Mouse (Mus musculus) regulatory T cell (primary cell): ENCODE results near the gene Ly6g6d.

Experiments
- in situ Hi-C: fragments of 300-600 bp; cut with MboI, MseI; formaldehyde crosslinking; loops from one replicate; pipeline ENCODE4 v1.15.1; 2025; ENCODE audit warnings: high pct_unique_total_duplicates

The Ly6g6d gene

DNA sequence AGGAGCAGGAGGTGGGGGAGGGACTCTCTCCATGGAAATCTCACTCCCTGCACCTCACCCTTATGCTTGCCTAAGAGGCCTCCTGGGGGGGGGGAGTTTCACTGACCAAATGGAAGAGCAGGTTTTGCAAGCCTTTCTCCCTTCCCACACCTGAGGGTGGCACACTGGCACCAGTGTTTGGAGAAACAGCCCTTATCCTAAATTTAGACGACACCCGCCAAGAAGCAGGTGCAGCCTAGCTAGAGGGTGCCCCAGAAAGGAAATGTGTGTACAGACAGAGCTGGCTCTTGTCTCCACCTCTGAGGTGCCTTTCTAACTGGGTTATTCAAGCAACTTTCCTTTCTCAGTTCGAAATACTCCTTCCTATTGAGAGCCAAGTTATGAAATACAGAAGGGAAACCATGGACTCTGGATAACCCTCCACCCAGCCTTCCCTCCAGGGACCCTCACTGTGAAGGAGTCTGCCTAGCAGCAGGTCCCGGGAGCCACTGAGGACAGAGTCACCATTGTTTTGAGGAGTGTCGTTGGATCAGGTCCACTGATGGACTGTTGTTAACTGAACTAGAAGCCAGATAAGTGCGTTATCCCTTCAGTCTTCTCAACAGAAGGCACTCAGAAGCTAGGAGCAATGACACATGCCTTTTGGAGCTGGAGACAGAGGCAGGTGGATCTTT, 7.2 kb downstream of the Ly6g6d start:
- in situ Hi-C loops = no loop called here

DNA sequence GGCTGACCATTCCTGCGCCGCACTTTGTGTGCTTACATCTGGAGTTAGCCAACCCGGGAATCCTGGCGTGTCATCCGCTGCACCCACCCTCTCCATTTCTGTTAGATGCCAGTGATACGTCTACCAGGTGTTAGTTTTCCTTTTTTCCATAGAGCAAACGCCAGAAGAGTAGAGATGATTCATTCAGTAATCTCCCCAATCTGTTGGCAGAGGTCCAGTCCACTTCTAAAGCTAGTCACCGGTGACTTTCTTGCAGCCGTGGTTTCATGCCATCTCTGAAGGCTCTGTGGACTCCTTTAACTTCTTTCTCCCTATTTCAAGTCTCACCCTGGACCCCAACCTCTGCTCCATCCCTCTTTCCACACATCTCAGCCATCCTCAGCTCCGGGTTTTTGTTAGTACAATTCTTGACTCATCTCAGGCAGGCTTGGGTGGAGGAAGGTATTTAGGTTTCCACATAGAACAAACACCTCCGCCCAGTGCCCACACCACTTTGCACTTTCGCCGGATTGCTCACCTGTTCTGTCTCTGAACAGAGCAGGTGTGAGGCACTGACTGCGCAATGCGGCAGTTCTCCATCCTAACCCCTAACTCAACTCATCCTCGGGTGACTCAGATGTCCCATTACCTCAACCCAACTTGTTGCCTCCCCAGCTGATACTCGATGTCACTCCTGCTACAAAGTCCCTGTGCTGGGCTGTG, 9.5 kb downstream of the Ly6g6d start:
- in situ Hi-C loops = loop anchor here (5.0 kb wide), 1 partner anchor 46 kb away; no protein-coding TSS in a partner anchor

DNA sequence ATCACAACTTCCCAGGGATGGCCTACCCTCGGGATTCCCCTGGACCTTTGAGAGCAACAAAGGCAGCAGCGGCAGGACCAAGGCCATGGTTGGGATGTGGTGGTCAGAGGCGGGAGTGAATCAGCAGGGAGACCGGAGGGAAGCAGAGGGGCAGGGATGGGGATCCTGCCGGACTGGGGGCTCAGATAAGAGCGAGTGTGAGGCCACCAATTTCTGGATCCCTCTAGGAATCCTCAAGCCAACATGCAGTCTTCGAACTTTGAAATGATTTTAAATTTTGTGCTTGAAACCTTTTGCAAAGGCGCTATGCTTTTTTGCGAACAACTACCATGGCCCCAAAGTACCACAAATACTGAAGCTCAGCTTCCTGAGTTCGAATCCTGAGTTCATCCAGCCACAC, 11.8 kb downstream of the Ly6g6d start, which contains the start of gene Mpig6b:
TSS of gene Mpig6b (minus strand) at position 101 of the 400 bp plus-strand sequence.
- in situ Hi-C loops = loop anchor here (5.0 kb wide), 1 partner anchor 44 kb away; no protein-coding TSS in a partner anchor

DNA sequence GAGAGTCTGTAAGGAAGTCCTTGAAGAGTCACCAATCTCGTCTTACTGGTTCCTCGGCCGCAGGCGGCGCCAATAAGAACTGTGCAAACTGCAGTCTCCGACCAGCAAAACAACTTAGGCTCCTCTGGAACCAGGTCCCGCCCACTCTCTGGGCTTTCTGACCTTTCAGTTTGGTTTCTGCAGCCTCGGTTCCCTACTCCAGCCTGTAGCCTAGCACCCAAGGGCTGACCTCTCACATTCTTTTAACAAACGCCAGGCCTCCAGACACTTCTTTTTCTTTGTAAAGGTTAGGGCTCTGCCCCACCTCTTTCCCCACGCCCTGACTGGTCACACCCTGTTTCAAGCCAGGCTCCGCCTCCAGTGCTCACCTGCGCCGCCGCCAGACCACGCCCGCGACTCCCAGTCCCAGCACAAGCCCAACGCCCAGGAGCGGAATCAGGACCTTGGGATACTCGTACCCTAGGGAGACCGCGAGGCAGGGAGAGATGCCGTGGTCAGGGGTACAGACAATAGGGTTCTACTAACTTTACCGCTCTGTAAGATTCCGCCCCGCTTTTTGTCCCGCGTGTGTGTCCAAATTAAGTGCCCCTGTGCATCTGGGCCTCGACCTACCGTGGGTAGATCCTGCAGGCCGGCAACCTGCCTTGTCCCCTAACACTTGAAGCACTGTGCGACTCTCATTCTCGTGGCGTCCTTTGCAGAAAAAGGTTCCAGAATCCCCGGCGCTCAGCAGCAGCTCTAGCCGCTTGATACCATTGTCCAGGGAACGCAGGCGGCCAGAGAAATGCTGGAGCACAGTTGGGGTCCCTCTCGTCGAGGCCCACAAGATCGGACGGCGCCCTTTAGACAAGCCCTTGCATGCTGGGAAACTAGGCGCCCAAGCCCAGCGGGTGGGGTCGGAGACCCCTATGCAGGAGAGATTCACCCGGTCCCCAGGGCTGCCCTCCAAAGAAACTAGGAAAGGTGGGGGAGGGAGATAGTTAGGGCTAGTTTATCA, 12.6 kb downstream of the Ly6g6d start, which contains the start of gene Ly6g6c:
TSS of gene Ly6g6c (plus strand) at position 438 of the 997 bp plus-strand sequence.
- in situ Hi-C loops = loop anchor here (5.0 kb wide), 1 partner anchor 43 kb away; no protein-coding TSS in a partner anchor

DNA sequence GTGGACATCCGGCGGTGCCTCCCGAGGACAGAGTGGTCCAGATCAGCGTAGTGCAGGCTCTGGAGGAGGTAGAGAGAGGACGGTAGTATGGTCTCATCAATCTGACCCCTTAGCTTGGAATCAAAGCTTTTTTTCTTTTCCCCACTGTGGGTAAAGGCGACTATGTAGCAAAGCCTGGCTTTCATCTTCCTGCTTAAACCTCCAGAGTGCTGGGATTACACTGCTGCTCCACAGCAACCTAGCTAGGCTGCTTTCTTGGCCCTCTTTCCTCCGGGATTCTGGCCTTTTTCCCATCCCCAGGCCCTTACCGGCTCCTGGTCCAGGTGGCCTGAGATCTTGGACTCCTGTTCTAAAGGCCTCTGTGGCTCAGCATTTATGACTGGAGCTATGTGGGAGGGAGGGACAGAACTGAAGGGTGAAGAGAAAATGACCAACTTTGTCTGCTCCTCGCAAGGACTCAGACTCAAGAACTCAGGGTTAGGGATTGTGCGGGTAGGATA, 13.4 kb downstream of the Ly6g6d start:
- in situ Hi-C loops = no loop called here

DNA sequence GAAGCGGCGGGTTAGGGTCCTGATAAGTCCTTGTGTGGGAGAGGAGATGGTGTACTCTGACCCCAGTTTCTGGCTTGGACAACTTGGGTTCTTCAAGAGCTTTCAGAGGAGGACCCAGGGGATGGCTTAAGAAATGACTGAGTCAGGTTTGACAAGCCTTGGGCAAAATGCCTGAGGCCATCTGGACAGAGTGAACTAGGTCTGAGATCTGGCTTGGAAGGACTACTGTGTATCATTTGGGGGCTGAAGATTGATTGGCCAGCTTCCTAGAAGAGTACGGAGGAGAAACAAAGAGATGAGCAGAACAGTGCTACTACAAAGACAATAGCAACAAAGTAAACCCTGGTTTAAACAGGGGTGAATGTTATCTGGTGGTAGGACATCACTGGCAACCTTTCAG, 14.4 kb downstream of the Ly6g6d start:
- in situ Hi-C loops = no loop called here

DNA sequence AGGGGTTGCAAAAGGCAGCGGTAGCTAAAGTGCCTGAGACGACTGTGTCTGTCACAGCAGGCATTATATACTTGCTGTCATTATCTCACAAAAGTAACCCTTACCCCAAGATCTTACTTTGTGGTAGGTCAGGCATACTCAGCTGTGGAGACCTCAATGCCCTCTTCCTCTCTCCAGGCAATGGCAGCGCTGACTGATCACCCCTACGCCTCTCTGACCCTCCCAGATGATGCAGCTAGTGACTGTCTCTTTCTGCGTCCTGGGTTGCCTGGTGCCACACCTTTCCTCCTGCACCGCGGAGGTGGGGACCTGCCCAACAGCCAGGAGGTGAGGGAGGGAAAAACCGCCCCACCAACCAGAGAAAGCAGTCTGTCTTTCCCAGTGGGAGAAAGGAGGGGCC, 16.6 kb downstream of the Ly6g6d start:
- in situ Hi-C loops = no loop called here

DNA sequence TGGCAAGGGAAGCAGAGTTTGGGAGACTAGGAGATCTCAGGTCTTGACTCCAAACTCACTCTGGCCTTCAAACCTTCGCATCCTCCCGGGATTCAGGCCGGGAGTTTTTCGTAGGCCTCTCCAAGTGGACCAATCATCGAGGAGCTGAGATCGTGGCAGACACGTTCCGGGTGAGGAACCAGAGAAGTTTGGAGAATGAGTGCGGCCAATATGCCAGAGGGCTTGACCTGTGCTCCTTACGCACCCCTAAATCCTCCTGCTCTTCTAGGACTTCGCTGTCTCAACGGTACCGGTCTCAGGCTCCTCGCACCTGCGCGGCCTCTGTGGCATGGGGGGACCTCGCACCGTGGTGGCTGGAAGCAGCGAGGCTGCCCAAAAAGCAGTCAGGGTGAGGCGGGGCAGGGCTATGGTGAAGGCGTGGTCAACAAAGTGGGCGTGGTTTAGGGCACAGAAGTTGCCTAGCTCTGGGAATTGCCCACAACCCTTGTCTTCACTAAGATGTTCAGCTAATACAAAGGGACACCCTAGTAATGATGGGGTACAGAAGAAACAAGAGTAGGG, 17.0 kb downstream of the Ly6g6d start:
- in situ Hi-C loops = no loop called here

DNA sequence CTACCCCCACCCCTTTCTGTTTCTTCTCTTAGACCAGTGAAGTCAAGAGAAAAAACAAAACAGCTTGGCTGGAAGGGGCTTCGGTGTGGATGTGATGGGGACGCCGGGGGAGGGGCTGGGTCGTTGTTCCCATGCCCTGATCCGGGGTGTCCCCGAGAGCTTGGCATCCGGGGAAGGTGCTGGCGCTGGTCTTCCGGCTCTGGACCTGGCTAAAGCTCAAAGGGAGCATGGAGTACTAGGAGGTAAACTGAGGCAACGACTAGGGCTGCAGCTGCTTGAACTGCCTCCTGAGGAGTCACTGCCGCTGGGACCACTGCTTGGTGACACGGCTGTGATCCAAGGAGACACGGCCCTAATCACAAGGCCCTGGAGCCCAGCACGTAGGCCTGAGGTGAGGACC, 17.8 kb downstream of the Ly6g6d start:
- in situ Hi-C loops = no loop called here

DNA sequence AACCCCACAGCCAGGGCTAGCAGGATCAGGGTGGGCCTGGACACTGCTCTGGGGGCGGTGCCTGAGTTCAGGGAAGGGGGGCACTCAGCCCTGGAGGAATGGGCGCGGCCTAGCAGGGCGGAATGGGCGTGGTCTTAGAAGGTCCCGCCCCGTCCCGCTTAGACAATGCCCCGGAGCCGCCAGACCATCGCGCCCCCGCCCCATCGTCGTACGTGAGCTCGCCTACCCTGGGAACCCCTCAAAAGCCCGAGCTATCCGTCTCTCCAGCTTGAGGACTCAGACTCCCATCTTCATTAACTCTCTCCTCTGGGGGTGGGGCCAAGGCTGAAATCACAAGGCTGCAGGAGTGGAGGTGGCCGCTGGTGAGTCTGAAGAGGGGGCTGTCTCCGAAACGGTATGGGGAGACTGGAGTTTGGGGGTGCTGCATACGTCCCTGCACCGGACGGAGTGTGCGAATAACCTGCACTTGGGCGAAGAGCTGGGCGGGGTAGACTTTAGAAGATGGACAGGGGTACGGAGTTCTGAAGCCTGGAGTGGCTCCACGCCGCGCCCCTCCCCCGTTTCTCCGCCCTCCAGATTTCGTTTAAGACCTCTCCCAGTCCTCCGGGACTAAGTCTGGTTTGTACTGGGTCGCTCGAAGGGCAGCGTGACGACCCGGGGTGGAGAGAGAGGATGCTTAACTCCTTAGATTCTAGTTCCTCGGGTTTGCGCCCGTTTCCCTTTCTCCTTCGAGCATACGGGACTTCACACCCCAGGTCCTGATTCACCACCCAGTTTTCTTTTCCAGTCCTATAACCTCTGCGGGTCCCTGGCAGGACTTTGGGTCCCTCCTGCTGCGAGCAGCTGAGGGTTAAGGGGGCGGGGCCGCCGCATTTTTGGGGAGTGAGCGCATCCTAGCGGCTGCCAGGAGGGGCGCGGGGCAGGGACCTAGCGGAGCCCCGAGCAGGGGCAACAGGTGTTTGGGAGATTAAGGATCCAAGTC, 18.7 kb downstream of the Ly6g6d start, which contains the start of gene Ddah2:
TSS of gene Ddah2 (plus strand) at position 125 of the 982 bp plus-strand sequence.
- in situ Hi-C loops = no loop called here

DNA sequence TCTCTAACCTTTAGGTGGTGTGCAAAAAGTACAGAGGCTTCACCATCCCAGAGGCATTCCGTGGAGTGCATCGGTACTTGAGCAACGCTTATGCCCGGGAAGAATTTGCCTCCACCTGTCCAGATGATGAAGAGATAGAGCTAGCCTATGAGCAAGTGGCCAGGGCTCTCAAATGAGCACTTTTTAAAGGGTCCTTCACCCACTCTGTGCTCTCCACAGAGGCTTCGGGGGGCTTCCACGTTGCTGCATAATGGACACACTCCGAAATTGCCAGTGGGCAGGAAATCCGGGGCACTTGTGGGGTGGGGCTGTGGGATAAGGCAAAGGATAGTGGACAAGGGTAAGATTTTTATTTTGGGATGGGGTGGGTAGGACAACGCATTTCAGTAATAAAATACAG, 19.5 kb downstream of the Ly6g6d start:
- in situ Hi-C loops = no loop called here

DNA sequence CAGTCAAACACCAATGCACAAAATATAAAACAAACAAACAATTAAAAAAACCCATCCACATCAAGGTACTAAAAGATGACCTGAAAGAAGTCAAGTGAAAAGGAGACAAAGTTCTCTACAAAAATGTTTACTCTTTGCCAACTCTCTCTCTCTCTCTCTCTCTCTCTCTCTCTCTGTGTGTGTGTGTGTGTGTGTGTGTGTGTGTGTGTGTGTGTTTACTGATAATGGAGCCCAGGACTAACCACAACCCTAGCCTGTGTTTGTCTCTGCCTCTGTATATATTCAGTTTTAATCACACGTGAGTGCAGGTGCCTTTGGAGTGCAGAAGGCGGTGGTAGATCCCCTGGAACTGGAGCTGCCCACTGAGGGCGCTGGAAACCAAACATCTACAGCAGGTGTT, 20.8 kb downstream of the Ly6g6d start:
- in situ Hi-C loops = no loop called here

DNA sequence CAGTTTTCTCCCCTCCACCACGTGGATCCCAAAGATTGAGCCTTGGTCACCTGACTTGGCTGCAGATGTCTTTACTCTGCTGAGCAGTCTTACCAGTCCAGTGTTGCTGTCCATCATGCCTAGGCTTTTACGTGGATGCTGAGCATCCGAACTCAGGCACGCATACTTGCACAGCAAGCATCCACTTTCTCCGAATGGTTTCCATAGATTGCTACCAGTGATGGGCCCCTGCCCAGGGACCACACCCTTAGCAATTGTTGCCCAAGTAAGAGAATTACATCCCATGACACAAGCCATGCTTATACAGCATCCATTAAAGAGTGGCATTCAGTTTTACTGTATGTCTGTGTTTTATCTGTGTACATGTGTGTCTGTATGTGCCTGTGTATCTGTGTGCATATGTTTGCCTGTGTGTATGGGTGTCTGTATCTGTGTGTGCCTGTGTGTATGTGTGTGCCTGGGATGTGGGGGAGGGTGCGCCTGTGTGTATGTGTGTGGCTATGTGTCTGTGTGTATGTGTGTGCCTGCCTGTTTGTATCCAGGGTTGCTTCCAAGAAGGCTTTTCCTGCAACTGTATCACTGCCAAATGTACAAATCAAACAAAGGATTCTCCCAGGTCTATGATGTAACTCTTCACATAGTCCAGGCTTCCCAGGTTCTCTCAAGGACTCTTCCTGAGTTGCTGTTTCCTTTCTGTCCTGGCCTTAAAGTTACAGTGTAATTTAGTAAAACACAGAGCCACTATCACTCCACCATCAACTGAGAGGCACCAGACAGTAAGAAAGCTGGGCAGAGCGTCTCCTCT, 22.0 kb downstream of the Ly6g6d start:
- in situ Hi-C loops = no loop called here

DNA sequence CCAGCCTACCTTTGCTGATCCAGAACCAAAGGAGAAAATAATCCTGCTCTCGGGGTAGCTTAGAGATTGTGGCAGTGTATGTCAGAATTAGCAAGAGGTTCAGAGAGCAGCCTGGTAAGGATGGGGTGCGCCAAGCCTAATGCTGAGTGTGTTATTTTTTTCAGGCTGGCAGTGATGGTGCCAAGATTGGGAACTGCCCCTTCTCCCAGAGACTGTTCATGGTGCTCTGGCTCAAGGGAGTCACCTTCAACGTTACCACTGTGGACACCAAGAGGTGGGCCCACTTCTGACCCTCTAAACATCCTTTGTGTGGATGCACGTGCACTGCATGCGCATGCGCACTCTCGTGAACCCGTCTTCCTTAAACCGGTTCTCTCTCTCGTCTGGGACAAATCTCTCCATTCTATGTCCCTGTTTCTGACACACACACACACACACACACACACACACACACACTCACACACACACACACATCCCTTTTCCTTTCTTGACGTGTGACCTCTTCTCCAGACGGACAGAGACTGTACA, 25.5 kb downstream of the Ly6g6d start:
- in situ Hi-C loops = loop anchor here (5.0 kb wide), 1 partner anchor 70 kb away; the partner anchor contains the start of genes Csnk2b and Gpank1

DNA sequence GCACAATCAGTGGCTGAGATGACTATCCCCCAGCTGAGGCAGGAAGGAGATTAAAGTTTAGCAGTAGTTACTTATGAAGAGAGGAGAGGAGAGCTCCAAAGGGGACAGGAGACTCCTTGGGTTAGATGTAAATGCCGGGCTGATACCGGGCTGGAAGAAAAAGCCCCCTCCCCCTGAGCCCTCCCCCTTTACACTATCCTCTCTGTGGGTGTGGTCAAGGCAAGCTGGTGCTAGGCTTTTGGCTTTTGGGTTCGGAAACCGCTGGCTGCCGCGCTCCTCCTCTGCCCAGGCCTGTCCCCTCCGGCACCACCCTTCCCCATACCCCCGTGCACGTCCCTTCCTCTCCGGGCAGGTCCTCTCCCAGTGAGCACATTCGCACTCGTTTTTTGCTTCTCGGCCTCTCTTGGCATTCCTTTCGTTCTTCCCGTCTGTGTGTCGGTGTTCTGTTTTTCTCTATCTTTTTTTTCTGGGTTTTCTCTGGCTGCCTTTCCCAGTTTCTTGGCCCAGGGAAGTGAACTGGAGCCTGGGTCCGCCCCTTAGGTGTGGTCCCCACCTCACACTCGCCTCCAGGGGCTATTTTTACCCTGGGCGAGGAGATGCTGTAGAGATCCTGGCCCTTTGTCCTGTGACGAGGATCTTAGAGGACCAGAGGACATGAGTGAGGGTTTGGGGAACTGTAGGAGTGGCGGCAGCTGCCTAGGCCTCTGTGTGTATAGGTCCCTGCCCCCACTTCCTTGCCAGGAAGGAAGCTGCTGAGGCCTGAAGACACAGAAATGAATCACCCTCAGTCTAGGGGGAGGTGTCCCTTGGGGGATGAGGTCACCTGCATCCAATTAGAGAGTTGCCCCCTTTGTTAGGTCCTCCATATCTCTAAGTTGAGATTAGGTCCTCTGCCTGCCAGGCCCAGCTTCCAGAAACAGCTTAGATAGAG, 26.4 kb downstream of the Ly6g6d start:
- in situ Hi-C loops = loop anchor here (5.0 kb wide), 1 partner anchor 71 kb away; the partner anchor contains the start of genes Csnk2b and Gpank1

DNA sequence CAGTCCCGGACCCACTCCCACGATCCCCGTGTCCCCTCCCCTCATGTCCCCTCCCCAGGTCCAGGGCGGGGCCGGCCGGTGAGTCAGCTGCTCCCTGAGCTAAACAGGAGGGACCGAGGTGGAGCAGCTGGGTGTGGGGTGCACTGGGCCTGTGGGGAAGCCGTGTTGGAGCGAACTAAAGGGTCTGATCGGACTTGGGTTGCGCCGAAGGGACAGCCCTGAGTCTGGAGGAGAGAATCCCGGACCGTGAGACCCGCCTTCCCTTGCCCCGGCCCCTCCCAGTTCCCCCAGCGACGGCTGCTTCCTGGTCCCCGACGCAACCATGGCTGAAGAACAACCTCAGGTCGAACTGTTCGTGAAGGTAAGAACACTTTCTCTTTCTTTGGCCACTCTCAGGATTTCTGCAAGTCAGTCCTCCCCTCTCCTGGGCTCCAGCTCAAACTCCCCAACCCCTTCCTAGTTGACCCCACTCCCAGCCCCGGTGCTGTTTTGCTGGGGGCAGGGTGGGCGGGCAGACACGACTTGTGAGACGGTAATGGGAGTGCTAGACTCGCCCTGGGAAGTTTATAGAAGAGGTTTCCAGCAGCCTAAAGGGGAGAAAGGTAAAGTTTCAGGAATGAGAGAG, 27.6 kb downstream of the Ly6g6d start:
- in situ Hi-C loops = loop anchor here (5.0 kb wide), 1 partner anchor 72 kb away; the partner anchor contains the start of genes Csnk2b and Gpank1

DNA sequence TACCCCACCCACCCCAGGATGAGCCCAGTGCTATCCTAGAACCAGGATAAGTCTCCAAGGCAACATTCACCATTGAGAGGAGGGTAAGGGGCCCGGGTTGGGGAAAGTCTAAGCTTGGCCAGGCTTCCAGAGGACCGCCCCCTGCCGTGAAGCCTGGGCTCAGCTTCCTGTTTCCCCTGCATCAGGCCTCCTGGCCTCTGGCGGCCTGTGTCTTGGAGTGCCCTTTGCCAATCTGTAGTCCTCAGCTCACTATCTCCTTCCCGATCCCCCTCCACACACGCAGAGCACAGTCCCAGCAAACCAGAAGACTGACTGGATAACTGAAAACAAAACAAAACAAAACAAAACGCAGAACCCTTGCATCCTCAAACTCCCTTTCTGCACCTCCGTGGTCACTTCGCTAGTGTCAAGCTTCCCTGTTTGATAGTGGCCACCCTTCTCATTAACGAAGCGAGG, 28.3 kb downstream of the Ly6g6d start, which contains the start of gene Clic1:
TSS of gene Clic1 (plus strand) at position 406 of the 456 bp plus-strand sequence.
- in situ Hi-C loops = loop anchor here (5.0 to 10.0 kb wide), 2 partner anchors 73 to 185 kb away; partner anchors contain the start of genes Atp6v1g2, Csnk2b, Gpank1 and Nfkbil1
